Mouse (Mus musculus) frontal cortex, adult (tissue): ENCODE measurements around the gene Ano4.

Source experiments
- ATAC-seq: cut with Nextera tagmentation; 2 replicates; pipeline ENCODE4 v1.9.2; 2017; ENCODE audit warnings: mild to moderate bottlenecking, moderate library complexity, mixed read lengths; ENCODE audit not compliant: low TSS enrichment

Ano4 gene

DNA sequence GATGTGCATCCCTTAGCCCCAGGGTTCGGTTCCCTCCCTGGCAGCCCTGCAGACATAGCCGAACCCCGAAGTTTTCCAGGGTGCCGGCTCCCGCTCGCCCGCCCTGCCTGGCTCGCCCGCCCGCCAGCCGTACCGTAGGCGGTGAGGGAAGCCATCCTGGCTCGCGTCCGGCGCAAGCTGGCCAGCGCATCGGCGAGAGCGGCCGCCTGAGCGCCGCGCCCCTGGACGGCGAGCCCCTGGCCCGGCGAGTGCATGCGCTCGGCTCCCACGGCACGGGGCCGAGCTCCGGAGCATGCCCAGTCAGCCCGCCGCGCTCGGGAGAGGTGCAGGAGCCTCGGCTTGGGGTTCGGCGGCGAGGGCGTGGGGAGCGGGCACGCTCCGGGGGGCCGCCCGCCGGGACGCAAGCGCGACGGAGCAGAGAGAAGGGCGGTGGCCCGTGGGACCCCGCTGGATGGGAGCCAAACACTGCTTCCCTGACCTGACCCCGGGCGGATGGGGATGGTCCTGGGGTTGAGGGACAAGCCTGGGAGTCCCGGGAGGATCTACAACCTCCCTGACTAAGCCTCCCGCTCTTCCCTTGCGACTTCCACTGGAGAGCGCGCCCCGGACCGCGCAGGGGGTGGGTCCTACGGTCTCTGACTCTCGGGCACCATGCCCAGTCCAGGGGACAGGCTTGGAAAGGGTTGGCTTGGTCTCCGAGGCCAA, at the start of gene Ano4:
Gene Ano4 (minus strand): TSS at position 272 of the 705 bp plus-strand sequence.
- peak; percentile 74 for ATAC-seq

DNA sequence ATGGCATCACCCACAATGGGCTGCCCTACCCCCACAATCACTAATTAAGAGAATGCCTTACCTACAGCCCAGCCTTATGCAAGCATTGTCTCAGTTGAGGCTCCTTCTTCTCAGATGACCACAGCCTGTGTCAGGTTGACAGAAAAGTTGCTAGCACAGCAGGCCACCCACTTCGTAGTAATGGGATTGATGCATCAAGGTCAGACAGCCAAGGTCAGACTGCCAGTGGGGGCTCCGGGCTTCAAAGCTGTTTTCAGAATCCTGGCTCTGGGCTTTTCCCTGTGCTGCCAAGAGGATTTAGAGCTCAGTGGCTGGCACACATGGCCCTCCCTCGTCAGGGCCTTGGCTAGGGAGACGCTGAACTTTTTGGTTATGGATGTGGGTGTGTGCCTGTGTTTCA, 48.1 kb upstream of the Ano4 start:
- ATAC-seq = no peak

DNA sequence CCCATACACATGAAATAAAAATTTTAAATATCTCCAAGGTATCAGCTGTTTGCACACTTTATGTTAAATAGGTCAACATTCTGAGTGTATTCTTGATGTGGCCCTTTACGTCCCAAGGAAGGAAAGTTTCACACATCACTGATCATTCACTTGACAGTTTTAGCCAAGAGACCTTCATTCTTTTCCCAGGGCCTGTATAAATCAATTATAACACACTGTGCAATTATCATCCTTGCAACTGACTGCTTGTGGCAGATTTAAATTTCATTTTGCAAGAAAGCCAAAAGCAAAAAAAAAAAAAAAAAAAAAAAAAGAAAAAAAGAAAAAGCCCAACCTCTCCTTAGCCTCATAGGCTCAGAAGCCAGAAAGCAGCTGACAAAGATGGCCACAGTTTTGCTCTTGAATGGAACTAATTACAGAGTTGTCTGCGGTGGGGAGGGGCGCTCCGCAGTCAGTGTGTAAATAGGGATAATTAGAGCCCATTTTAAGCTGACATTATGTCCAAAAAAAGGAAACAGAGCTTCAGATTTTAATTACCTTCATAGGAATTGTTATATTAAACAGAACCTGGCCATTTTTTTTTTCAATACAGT, 47.1 kb upstream of the Ano4 start:
- ATAC-seq = peak; percentile 57; the same call in 1 of the 2 replicates

DNA sequence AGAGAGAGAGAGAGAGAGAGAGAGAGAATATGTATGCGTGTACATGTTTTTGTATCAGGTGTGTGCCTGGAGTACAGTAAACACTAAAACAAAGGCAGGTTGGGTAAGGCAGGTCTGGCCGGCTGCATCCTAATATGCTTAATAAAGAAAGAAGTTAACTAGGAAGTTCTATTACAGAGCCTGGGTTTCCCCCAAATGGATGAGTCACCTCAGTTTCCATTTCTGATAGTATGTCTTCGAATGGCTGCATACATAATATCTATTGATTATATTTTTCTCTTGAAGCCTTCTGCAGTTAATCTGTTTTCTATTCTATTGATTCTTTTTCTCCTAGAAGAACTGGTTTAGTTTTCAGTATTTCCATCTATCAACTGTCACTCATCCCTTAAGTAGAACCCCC, 41.9 kb upstream of the Ano4 start:
- ATAC-seq = no peak

DNA sequence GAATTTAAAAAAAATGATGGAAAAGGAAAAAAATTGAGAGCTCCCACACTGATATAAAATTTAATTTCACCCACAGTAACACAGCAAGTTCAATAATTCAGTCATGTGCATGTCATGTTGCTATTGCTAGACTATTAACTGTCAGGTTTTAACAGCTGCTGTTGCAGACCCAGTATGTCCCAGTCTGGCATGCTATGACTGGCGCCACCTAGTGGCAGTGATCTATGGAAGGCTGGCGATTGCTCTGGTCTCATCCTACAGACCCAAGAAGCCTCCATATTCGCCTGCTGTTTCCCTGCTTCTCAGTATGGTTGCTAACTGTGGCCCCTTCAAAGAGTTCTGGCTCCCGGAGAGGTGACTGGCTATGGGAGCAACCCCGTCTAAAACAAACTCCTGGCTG, 38.9 kb upstream of the Ano4 start:
- ATAC-seq = peak; percentile 92

DNA sequence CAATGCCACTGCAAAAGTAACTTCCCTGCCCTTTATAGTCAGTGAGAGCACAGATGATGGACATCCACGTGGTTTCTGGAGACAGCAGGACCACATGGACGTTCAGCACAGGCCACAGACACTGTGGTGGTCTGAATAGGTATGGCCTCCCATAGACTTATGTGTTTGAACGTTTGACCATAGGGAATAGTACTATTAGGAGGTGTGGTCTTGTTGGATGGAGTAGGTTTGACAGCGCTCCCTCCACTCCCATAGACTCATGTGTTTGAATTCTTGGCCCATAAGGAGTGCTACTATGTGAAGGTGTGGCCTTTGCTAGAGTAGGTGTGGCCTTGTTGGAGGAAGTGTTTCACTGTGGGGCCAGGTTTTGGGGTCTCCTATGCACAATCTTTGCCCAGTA, 33.2 kb upstream of the Ano4 start:
- no peak for ATAC-seq

DNA sequence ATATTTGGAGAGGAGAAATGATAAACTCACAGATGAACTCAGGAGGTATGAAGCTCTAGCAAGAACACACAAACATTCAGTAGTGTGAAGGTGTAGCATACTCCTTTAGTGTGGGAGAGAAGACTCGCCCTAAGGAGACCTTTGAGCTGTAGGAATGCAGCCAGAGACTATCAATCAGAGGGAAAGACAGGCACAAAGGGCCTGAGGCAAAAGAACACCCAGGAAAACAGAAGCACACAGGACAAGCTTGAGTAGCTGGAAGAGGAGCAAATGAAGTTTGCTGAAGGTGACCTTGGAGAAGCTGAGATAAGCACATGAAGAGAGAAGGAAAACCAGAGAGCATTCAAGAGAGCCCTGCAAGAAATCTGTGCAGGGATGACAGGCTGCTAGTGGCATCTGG, 25.5 kb upstream of the Ano4 start:
- no peak for ATAC-seq

DNA sequence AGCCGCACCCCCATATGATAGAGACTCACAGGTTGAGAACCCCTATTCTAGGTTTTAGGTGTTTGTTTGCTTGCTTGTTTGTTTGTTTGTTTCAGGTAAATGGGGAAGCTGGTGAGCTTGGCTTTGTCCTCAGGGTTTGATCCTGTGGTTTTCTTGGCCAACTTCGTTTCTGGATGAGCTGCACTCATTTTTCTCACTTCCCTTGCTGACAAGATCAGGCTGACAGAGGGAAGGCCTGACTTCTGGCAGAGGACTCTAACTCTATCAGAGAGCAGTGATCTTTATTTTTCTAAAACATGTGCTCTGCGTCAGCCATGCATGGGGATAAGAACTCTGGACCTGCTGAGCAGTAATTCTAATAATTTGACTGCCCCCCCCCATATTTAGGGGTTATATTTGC, 14.4 kb upstream of the Ano4 start:
- ATAC-seq = no peak

DNA sequence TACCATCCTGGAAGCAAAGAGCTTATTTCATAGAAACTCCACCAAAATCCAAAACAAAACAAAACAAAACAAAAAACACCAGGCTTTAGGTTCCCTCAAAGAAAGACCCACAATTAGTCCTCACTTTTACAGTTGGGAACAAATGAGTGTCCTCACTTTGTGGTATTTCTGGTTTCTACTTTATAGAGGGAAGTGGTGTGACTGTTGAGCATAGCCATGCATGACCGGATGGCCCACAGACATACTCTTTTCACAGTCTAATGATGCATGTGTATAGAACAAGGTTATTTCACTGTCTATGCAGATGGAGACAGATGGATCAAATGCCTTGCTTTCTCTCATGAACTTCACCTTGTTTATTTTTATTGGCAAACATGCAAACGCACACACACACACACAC, 10.1 kb upstream of the Ano4 start:
- no peak for ATAC-seq

DNA sequence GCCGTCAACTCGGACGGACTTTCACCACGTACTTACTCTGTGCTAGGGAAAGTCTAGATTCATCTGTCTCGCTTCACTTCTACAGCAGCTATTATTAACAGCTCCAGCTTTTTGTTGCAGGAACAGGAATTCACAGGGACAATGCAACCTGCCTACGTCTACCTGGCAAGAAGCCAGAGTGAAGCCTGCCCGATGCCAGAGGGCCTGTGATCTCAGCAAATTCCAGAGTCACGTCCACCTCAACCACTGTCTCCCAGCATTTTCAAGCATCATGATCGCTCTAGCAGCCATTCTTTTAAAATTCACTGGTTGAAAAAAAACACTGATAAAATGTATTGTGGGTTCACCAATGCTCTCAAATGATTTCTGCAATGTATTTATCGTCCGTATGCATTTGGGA, 6.9 kb upstream of the Ano4 start:
- no peak for ATAC-seq

DNA sequence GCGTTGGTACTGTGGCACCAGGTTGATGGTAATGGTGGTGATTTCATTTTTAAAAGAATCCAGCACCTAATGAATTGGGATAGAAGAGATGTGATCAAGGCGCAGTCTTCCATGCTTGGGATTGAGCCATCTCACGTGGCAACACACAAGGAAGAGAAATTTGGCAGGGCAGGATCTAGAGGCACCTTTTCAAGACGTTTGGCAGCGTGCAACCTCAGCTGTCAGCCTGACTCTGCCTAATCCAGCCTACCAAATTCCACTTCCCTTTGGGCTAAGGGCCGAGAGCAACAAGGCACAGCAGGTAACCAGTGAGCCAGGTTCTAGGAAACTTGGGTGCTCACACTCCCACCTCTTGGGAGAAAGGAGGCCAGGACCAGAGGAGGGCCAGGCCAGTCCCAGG, 1.0 kb upstream of the Ano4 start:
- ATAC-seq = no peak

DNA sequence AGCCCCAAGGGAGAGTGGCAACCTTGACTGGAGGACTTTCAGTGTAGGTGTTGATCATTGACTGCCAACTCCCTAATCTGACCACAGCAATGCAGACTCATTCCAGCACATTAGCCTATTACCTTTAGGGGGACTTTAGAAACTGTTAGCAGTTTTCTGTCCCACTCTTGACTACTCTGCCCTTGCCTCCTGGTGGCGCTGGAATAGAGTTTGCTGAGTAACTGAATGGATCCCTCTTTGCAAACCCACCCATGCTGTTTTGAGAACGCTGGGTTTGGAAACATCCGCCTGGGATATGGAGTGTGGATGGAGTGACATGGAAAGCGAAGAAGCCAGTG, 603 bp upstream of the Ano4 start:
- ATAC-seq = 0 out of 2 replicates have a peak, but pooled peaks have one; percentile 12

DNA sequence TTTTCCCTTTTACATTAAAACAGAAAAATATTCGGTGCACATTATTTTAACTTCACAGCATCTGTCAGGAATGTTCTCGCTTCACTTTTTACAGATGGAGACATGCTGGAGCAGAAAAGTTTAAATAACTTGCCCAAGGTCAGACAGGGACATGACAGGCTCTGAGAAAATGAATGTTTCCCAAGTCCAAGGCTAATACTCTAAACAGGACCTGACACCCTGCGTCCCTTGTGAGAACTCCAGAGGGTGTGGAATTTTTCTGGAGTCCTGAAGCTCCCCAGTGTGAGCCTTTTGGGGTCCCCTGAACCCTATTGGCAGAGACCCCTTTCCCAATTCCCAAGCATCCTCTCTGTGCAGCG, 451 bp downstream of the Ano4 start:
- no peak; the same call in 1 of the 2 replicates for ATAC-seq

DNA sequence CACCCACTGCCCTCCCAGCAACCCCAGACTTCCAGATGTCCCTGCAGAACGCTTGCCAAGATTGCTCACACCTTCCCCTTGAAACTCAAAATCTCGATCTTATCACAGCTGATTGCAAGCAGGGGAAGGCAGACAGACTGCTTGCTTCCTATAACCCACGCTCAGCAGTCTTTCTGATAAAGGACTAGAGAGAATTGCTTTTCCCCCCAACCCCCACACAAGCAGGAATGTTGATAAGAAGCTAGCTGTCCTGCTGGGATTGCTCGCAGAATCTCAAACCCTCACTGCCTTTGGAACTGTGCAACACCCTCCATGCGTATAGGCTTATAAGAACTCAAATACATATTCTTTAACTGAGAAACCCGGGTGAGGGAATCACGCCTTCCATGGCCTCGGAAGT, 846 bp downstream of the Ano4 start:
- ATAC-seq = peak; percentile 17; the same call in 1 of the 2 replicates

DNA sequence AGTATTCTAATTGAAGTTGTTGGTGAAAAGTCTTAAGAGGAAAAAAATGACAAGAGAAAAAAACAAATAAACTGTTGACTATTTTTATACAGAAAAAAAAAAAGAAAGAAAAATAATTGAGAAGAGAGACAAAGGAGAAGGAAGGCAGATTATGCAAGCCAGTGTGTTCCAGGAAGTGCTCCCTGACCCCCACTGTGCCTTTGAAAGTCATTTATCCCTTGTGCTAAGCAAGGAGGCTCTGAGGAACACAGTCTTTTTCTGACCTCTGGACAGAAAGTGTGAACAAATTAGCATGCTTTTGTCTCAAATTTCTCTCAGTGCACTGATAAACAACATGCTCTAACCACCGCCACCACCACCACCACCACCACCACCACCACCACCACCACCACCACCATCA, 14.3 kb downstream of the Ano4 start:
- no peak for ATAC-seq

DNA sequence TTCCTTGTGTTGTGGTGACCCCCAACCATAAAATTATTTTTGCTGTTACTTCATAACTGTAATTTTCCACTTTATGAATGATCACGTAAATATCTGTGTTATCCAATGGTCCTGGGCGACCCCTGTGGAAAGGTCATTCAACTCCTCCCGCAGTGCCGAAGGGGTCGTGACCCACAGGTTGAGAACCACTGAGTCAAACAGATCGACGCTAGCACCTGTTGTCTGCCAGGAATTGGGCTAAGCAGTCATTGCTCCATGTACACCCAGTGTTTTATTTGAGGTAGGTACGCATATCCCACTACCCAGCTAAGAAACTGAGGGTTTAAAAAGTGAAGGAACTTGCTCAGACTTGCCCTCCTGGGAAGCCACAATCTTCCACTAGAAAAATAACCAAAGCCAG, 14.8 kb downstream of the Ano4 start:
- ATAC-seq = no peak

DNA sequence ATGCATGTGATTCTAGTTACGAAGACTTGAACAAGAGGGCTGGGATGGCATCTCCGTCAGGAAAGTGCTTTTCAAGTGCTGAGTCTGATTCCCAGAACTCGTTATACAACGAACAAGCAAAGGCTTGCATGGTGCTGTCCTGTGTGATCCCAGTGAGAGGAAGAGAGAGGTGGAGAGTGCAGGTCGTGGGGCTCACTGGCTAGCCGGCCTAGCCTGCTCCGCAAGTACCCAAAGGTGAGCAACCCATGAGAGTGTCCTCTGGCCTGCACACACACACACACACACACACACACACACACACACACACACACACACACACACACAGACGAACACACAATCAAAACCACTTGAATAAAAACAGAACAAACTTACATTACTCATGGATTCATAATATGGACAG, 15.7 kb downstream of the Ano4 start:
- ATAC-seq = no peak

DNA sequence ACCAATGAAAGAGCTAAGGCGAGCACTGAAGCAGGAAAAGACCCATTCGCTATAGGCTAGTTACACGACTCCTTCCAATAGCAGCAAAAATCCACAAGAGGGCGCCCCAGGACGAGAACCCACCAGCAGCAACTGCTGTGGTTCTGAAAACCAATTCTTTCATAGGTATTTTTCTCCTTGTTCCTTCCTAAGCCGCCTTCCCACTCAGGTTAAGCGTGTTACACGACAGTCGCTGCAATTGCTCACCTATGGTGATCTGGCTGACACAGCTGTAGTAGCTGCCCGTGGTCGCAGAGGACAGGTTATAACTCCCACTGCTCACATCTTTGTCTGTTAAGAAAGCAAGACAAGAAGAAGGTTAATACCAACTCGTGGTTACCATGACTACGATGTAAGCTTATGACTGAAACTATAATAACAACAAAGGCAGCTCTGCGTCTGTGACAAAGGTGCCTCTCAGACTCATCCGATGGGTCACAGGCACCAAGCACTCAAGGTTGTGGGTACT, 17.5 kb downstream of the Ano4 start:
- peak; percentile 99 for ATAC-seq

DNA sequence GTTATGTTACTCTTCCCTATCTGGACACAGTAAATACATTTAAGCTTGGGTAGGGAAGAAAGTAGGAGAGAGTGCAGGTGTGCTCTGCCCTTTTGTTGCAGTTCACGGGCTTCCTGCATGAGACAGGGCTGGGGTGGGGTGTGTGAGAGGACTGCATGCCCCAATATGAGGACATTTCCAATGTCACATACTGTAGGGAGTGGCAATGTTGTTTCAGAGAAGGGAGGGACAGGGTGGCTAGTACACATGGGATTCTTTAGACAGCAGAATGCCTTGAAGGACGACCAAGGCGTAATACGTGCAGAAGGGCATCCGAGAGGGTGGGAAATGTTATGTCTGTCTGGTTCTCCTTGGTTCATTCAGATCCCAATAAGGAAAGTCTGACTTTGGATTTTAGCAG, 18.2 kb downstream of the Ano4 start:
- ATAC-seq = no peak

DNA sequence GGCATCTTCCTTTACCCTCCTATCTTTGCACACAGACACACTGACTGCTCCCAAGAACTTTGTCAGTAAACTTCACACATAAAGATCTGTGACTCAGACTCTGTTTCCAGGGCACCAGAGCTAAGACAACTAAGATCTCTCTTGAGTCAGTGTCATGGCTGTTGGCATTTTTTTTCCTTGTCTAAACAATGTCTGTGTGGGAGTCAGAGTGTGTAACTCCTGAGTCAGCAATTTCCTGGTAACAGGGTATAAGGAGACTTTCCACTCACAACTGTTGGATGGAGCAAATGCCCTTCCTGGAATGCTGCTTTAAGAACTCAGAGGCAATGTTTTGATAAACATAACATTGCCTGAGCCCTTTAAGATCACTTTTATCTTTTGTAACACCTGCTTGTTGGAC, 37.0 kb downstream of the Ano4 start:
- ATAC-seq = no peak

DNA sequence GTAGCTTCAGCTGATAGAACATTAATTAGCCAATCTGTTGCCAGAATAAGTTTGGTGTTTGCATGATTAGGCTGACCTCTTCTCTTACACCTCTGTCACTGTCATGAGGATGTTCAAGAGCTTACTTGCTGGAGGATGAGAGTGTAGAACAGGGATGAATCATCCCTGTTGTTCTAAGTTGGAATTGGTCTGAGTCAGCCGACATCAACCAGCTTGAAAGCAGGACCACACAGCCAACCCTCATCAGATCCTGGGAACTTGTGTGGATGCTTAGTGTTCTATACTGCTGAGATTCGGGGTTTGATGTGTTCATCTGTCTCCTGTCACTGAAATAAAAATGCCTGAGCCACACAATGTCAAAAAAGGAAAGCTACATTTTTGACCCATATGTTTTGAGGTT, 44.2 kb downstream of the Ano4 start:
- ATAC-seq = 0 out of 2 replicates have a peak, but pooled peaks have one; percentile 62

DNA sequence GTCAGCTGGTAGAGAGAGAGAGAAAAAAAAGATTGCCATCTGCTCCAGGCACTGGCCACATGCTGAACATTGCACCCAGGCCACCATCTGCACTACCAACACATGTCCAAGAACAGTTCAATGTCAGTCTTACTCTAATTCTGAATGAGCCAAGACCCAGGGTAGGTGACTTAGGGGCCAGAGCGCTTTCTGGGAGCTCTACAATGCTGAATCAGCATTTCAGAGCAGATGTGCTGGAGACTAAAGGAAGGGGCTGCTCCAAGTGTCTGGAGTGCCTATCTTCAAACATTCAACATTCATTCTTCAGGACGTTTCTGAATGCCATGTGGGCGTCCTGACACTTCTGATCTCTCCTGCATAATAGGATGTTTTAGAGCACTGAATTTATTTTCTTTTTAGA, 51.8 kb downstream of the Ano4 start:
- no peak for ATAC-seq

DNA sequence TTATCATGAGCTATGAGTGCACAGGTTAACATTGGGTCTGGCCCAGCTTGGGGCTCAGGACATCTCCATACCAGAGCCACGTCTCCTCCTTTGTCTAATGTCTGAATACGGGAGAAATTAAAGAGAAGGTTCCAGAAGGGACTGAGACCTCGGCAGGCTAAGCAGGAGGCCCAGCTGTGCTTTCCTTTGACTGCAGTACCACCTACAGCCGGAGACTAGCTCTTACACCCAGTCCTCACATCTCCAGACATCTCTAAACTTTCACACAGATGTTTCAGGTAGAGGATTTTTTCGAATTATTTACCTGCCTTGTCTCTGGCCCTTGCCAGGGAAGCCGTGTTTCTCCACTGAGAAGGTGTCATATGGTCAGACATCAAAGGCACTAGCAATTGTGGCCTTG, 53.9 kb downstream of the Ano4 start:
- peak; percentile 64; the same call in 1 of the 2 replicates for ATAC-seq

DNA sequence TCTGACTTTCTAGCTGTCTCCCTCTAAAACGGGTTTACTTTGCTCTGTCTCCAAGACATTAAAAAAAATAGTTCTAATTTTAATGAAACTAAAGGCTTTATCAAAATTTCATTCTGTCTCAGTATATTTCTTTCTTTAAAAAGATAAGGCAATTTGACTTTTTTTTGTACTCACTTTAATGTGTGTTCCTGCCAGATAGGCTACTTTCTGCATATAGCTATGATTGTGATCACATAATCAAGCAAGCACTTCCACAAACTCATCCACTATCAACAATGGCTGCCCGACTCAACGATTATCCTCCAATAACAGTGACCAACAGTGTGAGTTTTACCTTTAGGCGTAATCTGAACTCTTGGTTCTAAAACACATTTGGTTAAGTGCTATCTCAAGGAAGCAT, 55.3 kb downstream of the Ano4 start:
- ATAC-seq = no peak
